Mouse (Mus musculus) liver, postnatal 0 days (tissue): ENCODE data around the gene Prss43.

Experiments used
- CTCF ChIP-seq: sonication (generic); IDR thresholded peaks from 2 replicates; pipeline ENCODE4 v1.5.1; 2016; ENCODE audit warnings: antibody characterized with exemption, low read depth
- EP300 ChIP-seq: IDR thresholded peaks from 2 replicates; pipeline ENCODE4 v1.6.1; 2016; ENCODE audit warnings: antibody characterized with exemption, low read depth, mild to moderate bottlenecking

DNA sequence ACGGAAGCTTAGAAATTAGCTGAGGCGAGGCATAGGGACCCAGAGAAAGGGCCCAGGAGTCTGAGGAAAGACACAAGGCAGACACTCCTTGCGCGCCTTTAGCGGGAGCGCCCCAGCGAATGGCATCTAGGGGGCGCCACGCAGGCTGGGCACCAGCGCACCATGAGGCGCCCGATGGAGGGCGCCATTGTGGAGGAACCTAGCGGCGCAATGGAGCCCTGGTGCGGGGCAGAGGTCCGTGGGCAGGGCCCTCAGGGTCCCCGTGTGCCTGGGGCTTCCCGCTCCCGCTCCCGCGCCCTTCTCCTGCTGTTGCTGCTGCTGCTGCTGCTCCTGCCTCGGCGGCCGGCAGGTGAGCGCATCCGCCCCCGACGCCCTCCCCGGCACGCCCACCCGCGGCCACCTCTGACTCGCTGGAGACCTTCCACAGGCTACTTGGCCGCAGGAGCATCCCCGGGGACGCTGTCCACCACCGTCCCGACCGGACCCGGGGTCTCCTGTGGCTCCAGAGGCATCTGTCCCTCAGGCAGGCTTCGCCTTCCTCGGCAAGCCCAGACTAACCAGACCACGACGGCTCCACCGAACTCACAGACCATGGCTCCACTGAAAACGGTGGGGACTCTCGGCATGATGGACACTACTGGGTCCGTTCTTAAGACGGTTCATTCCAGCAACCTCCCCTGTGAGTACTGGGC lies 31.4 kb downstream of the Prss43 start, which contains the start of gene Prss50:
- TF ChIP-seq CTCF (peak; percentile 73), EP300 (no peak)
